Mouse (Mus musculus): ENCODE results near the gene Fam110c. TPM values are rescaled to one million over a fixed set of nuclear protein-coding genes. Genes with fewer than 3 reads are reported as not detected.
"Not testable (repeated sequence)": the region's sequence is repeated elsewhere in the genome, so short reads cannot be mapped to it uniquely, and the experiment has no call there.

The Fam110c gene
- not detected for total RNA-seq (2021)

DNA sequence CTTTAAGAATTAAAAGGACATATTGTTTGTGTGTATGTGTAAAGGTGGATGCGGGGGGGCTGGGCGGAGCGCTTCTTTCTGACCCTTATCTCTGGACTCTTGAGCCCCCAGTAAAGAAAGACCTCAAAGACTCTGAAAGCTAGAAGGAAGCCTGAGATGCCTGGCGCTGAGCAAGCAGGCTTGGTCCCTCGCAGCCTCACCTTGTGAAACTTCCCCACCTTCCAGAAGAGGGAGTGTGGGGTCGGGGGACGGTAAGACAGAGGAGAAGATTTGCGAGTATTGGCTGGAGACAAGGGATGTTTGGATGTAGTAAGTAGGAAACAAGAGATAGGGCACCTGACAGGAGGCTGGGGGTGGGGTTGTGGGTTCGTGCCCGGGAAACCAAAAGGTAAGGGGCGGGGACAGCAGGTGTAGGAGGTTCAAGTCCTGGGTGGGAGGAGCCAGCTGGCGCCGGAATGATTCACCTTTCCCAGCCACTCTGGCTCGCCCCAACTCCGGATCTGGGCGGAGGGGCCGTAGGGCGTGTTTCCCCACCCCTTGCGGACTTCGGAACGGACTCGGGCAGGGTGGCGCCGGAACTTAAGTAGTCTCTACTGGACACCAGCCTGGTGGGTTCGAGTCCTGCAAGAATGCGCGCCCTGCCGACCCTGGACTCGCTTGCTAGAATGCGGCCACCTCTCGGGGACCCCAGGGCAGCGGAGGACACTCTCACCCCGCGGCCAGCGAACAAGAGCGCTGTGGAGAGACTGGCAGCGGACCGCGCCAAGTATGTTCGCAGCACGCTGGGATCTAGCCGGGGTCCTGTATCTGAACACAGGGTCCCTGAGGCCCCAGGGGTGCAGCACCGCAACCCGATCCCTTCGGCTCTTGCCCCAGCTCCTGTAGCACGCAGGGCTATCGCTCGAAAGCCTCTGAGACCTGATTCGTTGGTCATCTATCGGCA lies at the start of gene Fam110c:
TSS of gene Fam110c (plus strand) at position 450 of the 943 bp plus-strand sequence.
- DNase-seq: no peak

DNA sequence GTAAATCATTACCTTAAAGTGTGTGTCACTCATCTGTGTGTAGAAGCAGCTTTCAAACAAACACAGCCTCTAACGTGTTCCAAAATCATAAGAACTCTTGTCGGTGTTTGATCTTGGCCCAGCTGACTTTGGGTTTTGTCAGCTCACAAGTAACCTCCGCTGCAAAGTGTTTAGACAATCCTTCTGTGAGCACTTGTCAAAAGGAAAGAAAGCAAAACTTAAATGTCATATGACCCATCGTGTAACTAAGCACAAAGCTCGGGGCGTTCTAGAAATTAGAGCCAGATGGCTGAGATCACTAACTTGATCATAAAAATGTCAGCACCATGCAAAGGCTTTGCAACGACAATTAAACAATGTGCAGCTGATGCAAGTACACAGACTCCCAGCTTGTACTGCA lies 47.2 kb upstream of the Fam110c start:
- DNase-seq: no peak

- DNase-seq: no peak
Observed at GRCm38 (mm10) chr12:31052066-31052465, 21.6 kb upstream of the Fam110c start.

GRCm38 (mm10) chr12:31056291-31056864 lies 17.3 kb upstream of the Fam110c start:
- no peak for DNase-seq

- DNase-seq: no peak
Observed at GRCm38 (mm10) chr12:31059393-31059853, 14.2 kb upstream of the Fam110c start.

GRCm38 (mm10) chr12:31060245-31060644 lies 13.4 kb upstream of the Fam110c start:
- DNase-seq: no peak

DNA sequence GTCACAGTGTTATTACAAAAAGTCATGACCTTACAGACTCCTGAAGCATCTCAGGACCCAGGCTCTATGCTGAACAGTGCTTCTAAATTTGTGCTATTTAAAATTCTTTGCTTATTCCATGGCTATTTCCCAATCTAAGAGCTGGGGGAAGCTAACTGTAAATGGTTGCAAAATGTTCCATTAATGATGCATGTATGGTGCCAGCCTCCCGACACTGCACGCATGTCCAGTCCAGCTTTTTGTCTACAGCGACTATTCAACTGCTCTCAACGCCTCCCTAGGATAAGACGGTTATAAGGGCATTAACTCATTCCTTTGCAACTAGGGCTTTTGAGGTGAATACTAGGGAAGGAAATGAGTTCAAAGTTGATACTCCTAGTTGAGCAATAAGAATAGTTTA lies 2.4 kb upstream of the Fam110c start:
- no peak for DNase-seq

DNA sequence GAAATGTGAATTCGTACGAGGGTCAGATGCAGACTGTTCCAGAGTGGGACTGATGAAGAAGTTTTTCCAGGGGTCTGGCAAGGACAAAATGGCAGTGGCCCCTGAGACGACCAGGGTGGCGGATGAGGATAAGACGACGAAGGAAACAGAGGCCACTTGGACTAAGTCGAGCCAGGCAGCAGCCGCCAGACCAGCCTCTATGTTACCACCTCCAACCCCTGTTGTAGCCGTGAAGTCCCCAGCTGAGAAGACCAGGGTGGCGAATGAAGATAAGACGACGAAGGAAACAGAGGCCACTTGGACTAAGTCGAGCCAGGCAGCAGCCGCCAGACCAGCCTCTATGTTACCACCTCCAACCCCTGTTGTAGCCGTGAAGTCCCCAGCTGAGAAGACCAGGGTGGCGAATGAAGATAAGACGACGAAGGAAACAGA lies 710 bp downstream of the Fam110c start:
- DNase-seq: not testable (repeated sequence)

DNA sequence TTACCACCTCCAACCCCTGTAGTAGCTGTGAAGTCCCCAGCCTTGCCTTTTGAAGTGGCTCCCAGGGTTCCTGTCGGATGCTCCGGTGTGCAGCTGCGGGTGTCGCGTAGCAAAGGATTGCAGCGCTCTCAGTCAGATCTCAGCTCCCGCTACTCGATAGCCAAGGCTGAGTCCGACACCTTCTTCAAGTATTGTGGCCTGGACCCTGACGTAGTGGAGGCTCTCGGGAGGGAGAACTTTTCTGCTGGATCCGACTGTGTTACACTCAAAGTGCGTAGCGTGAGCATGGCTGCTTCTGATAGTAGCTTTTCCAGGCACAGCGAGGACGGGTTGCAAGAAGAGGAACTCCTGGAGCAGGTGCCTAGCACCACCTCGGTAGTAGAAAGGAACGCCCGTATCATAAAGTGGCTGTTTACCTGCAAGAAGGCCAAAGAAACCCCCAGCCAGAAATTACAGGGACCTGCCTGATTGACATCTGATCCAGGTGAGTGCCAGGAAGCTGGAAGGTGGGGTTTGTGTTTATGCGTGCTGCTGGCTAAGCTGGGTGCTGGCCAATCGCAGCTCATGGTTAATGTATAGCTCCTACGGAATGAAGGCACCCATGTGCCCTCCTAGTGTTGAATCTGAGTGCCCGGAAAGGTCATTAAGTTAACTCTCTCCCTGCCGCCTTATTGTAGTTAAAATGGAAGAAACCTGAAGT lies 1.3 kb downstream of the Fam110c start:
- DNase-seq: peak in 1 of 2 experiments; percentile 3

DNA sequence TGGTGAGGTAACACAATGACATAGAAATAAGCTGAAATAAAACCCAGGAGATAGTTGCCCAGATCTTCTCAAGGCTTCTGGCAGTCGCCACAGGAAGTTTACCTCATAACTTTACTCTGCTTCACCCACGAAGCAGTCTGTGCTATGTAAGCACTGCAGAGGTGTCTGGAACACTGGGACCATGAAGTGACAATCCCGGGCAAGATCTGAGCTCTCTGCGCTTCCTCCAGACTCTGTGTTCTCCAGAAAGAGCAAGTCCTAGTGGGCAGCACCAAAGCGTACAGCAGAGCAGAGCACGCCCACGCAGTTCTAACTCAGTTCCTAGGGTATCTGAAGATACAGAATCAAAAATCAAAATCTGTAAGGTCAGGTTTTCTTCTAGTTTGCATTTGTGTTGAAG lies 3.4 kb downstream of the Fam110c start:
- no peak for DNase-seq

GRCm38 (mm10) chr12:31078030-31078429 lies 4.4 kb downstream of the Fam110c start:
- no peak for DNase-seq

DNA sequence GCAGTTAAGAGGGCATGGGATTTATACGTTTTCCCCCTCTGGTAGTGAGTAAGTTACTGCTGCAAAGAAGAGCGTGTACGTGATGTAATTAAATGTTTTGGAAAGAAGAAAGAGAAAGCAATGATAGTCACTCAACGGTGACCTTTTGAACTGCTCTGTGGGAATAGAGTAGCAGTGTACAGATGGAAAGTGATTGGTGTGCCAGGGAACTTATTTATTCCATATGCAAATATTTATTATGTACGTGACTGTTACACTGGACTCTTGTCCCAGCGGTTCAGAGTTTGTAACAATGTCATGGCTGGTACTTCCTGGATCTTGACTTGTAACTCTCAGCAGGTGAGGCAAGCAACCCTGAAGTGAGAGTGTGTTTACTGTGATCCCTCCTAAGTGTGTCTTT lies 6.7 kb downstream of the Fam110c start:
- DNase-seq: no peak

- no peak for DNase-seq
Observed at GRCm38 (mm10) chr12:31080890-31081554, 7.4 kb downstream of the Fam110c start.

- no peak for DNase-seq
Observed at GRCm38 (mm10) chr12:31083007-31083406, 9.3 kb downstream of the Fam110c start.

DNA sequence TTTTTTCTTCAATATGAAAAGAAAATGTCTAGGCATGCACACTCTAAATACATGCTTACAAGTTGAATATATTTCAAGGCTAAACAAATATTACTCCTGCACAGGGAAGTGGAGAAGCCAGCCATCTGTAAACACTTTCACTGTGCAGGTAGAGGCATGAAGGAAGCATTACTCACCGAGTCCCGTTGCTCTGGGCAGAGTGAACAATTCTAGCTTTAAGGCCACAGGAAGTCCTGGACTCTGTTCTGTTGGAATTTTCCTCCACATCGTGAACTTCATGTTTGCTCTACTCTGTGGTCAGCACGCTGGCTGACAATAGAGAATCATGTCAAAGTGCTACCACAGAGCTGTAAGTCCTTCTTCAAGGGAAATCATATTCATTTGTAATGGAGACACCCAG lies 9.7 kb downstream of the Fam110c start:
- DNase-seq: no peak

GRCm38 (mm10) chr12:31087060-31087459 lies 13.4 kb downstream of the Fam110c start:
- DNase-seq: no peak

GRCm38 (mm10) chr12:31090401-31090800 lies 16.7 kb downstream of the Fam110c start:
- DNase-seq: no peak

- no peak for DNase-seq
Observed at GRCm38 (mm10) chr12:31090882-31091640, 17.4 kb downstream of the Fam110c start.

GRCm38 (mm10) chr12:31092481-31092880 lies 18.8 kb downstream of the Fam110c start:
- no peak for DNase-seq

- DNase-seq: no peak
Observed at GRCm38 (mm10) chr12:31097185-31097584, 23.5 kb downstream of the Fam110c start.

DNA sequence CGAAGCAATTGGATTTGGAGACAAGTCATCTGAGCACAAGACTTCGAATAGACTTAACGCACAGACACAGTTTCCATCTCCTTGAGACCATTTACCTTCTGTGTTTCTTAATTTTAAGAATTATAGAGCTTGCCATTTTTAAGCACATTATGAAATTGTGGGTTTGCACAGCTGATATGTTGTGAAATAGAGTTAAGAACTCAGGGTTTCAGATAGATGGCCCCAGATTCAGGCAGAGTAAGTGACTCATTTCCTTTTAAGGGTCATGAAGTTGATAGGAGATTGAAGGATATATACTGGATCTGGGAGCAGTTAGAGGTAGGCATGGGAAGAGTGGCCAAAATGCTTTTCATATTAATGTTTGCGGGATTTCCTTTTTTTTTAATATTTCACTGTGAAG lies 27.5 kb downstream of the Fam110c start:
- DNase-seq: no peak

- no peak for DNase-seq
Observed at GRCm38 (mm10) chr12:31101821-31102220, 28.2 kb downstream of the Fam110c start.

Data from layer of hippocampus, postnatal 36 days (tissue).